Mouse (Mus musculus): ENCODE results near the gene Pten. TPM values are rescaled to one million over a fixed set of nuclear protein-coding genes. Genes with fewer than 3 reads are reported as not detected.

The Pten gene
- total RNA-seq (2014; rRNA removed) (105 and 122 TPM in 2 replicates), polyA plus RNA-seq (2015; fragmentation: Nextera tagmentation; extraction: Ambion mirVana) (10.0 and 12.3 TPM in 2 replicates)

GRCm38 (mm10) chr19:32756900-32757725, at the start of gene Pten:
Gene Pten (plus strand): TSS chr19:32757497.
- Histone ChIP-seq H3K9me3 (ENCODE audit: low read length) (no peaks in the 10 kb centered on the region), H3K9ac (peak within 1 kb of the TSS; percentile 97), H3K4me1 (ENCODE audit: insufficient read depth) (peaks cover 1% of the 10 kb centered on the region; the same call in 1 of the 2 replicates), H3K4me2 (ENCODE audit: low read depth) (peak within 1 kb of the TSS; percentile 84), H3K4me3 (ENCODE audit: low read depth, low read length) (peak within 1 kb of the TSS; percentile 98), H3K36me3 (ENCODE audit: insufficient read depth) (no peaks in the 10 kb centered on the region), H3K27me3 (ENCODE audit: insufficient read depth, low read length) (no peaks in the 10 kb centered on the region), H3K27ac (ENCODE audit: low read depth, low read length) (peak within 1 kb of the TSS; percentile 99)
- 3% methylated on average over 65 of the region's 77 CpGs for whole genome bisulfite sequencing
- ATAC-seq (peak; percentile 88), DNase-seq (peak; percentile 98)
- TF ChIP-seq CTCF (IDR thresholded peaks at IDR 0.05; ENCODE audit: low read depth): no peak

GRCm38 (mm10) chr19:32708996-32709395, 48.3 kb upstream of the Pten start:
- Histone ChIP-seq H3K4me1 (ENCODE audit: insufficient read depth) (no peaks in the 10 kb centered on the region; the same call in 1 of the 2 replicates), H3K4me3 (ENCODE audit: low read depth, low read length) (no peak overlapping the region), H3K9ac (no peak overlapping the region), H3K36me3 (ENCODE audit: insufficient read depth) (no peaks in the 10 kb centered on the region; the same call in 1 of the 2 replicates), H3K9me3 (ENCODE audit: low read length) (no peaks in the 10 kb centered on the region), H3K27ac (ENCODE audit: low read depth, low read length) (no peak overlapping the region), H3K4me2 (ENCODE audit: low read depth) (no peak overlapping the region), H3K27me3 (ENCODE audit: insufficient read depth, low read length) (no peaks in the 10 kb centered on the region)
- no peak for TF ChIP-seq CTCF (IDR thresholded peaks at IDR 0.05; ENCODE audit: low read depth)
- 85% methylated on average over 5 of the region's 5 CpGs for WGBS
- no peak for ATAC-seq
- no peak for DNase-seq

- peak; percentile 61 for TF ChIP-seq CTCF (IDR thresholded peaks at IDR 0.05; ENCODE audit: low read depth)
- WGBS: 55% methylated on average over 3 of the region's 3 CpGs
- Histone ChIP-seq H3K27me3 (ENCODE audit: insufficient read depth, low read length) (no peaks in the 10 kb centered on the region), H3K9me3 (ENCODE audit: low read length) (no peaks in the 10 kb centered on the region), H3K4me2 (ENCODE audit: low read depth) (no peak overlapping the region), H3K4me1 (ENCODE audit: insufficient read depth) (no peaks in the 10 kb centered on the region; the same call in 1 of the 2 replicates), H3K4me3 (ENCODE audit: low read depth, low read length) (no peak overlapping the region), H3K9ac (no peak overlapping the region), H3K36me3 (ENCODE audit: insufficient read depth) (no peaks in the 10 kb centered on the region; the same call in 1 of the 2 replicates), H3K27ac (ENCODE audit: low read depth, low read length) (no peak overlapping the region)
- peak; percentile 35 for DNase-seq
- no peak for ATAC-seq
These were observed 47.0 kb upstream of the Pten start for GRCm38 (mm10) chr19:32710288-32710687.

- H3K27ac ChIP-seq (ENCODE audit: low read depth, low read length): peak overlapping the region; percentile 90
- peak; percentile 98 for ATAC-seq
- H3K4me2 ChIP-seq (ENCODE audit: low read depth): peak overlapping the region; percentile 66
- H3K36me3 ChIP-seq (ENCODE audit: insufficient read depth): no peaks in the 10 kb centered on the region; the same call in 1 of the 2 replicates
- under 1% methylated on average over 63 of the region's 63 CpGs for WGBS
- peak overlapping the region; percentile 56 for H3K4me3 ChIP-seq (ENCODE audit: low read depth, low read length)
- DNase-seq: peak; percentile 96
- H3K4me1 ChIP-seq (ENCODE audit: insufficient read depth): no peaks in the 10 kb centered on the region; the same call in 1 of the 2 replicates
- peak overlapping the region; percentile 79 for H3K9ac ChIP-seq
- TF ChIP-seq CTCF (IDR thresholded peaks at IDR 0.05; ENCODE audit: low read depth): no peak
- H3K9me3 ChIP-seq (ENCODE audit: low read length): no peaks in the 10 kb centered on the region
- no peaks in the 10 kb centered on the region for H3K27me3 ChIP-seq (ENCODE audit: insufficient read depth, low read length)
These were observed 45.3 kb upstream of the Pten start for GRCm38 (mm10) chr19:32711761-32712541.

- no peaks in the 10 kb centered on the region; the same call in 1 of the 2 replicates for H3K36me3 ChIP-seq (ENCODE audit: insufficient read depth)
- H3K4me3 ChIP-seq (ENCODE audit: low read depth, low read length): peak overlapping the region; percentile 56
- H3K27me3 ChIP-seq (ENCODE audit: insufficient read depth, low read length): no peaks in the 10 kb centered on the region
- H3K9ac ChIP-seq: peak overlapping the region; percentile 79
- under 1% methylated on average over 11 of the region's 11 CpGs for WGBS
- peak; percentile 56 for TF ChIP-seq CTCF (IDR thresholded peaks at IDR 0.05; ENCODE audit: low read depth)
- no peaks in the 10 kb centered on the region for H3K9me3 ChIP-seq (ENCODE audit: low read length)
- peak overlapping the region; percentile 90 for H3K27ac ChIP-seq (ENCODE audit: low read depth, low read length)
- no peaks in the 10 kb centered on the region; the same call in 1 of the 2 replicates for H3K4me1 ChIP-seq (ENCODE audit: insufficient read depth)
- DNase-seq: no peak
- peak; percentile 90 for ATAC-seq
- peak overlapping the region; percentile 66 for H3K4me2 ChIP-seq (ENCODE audit: low read depth)
These were observed 44.7 kb upstream of the Pten start for GRCm38 (mm10) chr19:32712588-32713042.

GRCm38 (mm10) chr19:32713471-32713870, 43.8 kb upstream of the Pten start:
- H3K27me3 ChIP-seq (ENCODE audit: insufficient read depth, low read length): no peaks in the 10 kb centered on the region
- H3K27ac ChIP-seq (ENCODE audit: low read depth, low read length): no peak overlapping the region
- no peak overlapping the region for H3K9ac ChIP-seq
- 82% methylated on average over 3 of the region's 3 CpGs for WGBS
- TF ChIP-seq CTCF (IDR thresholded peaks at IDR 0.05; ENCODE audit: low read depth): no peak
- no peak overlapping the region for H3K4me3 ChIP-seq (ENCODE audit: low read depth, low read length)
- H3K4me1 ChIP-seq (ENCODE audit: insufficient read depth): no peaks in the 10 kb centered on the region; the same call in 1 of the 2 replicates
- no peaks in the 10 kb centered on the region for H3K9me3 ChIP-seq (ENCODE audit: low read length)
- ATAC-seq (no peak), DNase-seq (no peak)
- H3K36me3 ChIP-seq (ENCODE audit: insufficient read depth): no peaks in the 10 kb centered on the region; the same call in 1 of the 2 replicates
- H3K4me2 ChIP-seq (ENCODE audit: low read depth): no peak overlapping the region
